Mouse (Mus musculus) lung, embryonic 16.5 days (tissue): ENCODE results near the gene Sntb2. TPM values are rescaled to one million over a fixed set of nuclear protein-coding genes. Genes with fewer than 3 reads are reported as not detected.
"Not testable (repeated sequence)": the region's sequence is repeated elsewhere in the genome, so short reads cannot be mapped to it uniquely, and the experiment has no call there.

Experiments
- ATAC-seq: fragments of 200-750 bp; cut with Nextera tagmentation; 2 replicates; pipeline ENCODE4 v1.8.0; 2017; ENCODE audit warnings: low read depth, mild to moderate bottlenecking, moderate library complexity
- H3K27ac ChIP-seq: fragments of 300-500 bp; sonication (generic); 2 replicates; pipeline ENCODE4 v1.5.1; 2014; ENCODE audit warnings: mild to moderate bottlenecking, control low read depth, low read length
- H3K27me3 ChIP-seq: fragments of 300-500 bp; sonication (generic); 2 replicates; pipeline ENCODE4 v1.6.1; 2014; ENCODE audit warnings: low read depth, low read length, mixed read lengths; ENCODE audit not compliant: control insufficient read depth, insufficient read depth
- H3K36me3 ChIP-seq: fragments of 300-500 bp; sonication (generic); 2 replicates; pipeline ENCODE4 v1.6.1; 2014; ENCODE audit warnings: low read length; ENCODE audit not compliant: control insufficient read depth, insufficient read depth
- H3K4me1 ChIP-seq: fragments of 300-500 bp; sonication (generic); replicated peaks from 2 replicates; pipeline ENCODE4 v1.6.1; 2014; ENCODE audit warnings: low read length, mixed read lengths; ENCODE audit not compliant: control insufficient read depth, insufficient read depth
- H3K4me2 ChIP-seq: fragments of 300-500 bp; sonication (generic); 2 replicates; pipeline ENCODE4 v1.6.1; 2014; ENCODE audit warnings: low read depth, low read length, control low read depth
- H3K4me3 ChIP-seq: fragments of 300-500 bp; sonication (generic); 2 replicates; pipeline ENCODE4 v1.5.1; 2014; ENCODE audit warnings: mild to moderate bottlenecking, low read length, control low read depth
- H3K9ac ChIP-seq: fragments of 300-500 bp; sonication (generic); 2 replicates; pipeline ENCODE4 v1.6.1; 2014; ENCODE audit warnings: low read length, control low read depth
- H3K9me3 ChIP-seq: fragments of 300-500 bp; sonication (generic); 2 replicates; pipeline ENCODE4 v1.6.1; 2016; ENCODE audit warnings: low read length; ENCODE audit not compliant: control insufficient read depth
- WGBS: fragments of 180-500 bp; shearing (Covaris S2); extraction: QIAGEN DNeasy Blood & Tissue Kit; methylation state at CpG from one replicate; pipeline ENCODE4 v1.1.7; 2014; 5-methylcytosine and 5-hydroxymethylcytosine counted together
- polyA plus RNA-seq: library from polyadenylated mRNA; unstranded; fragments of >200 nt; fragmentation: Nextera tagmentation; extraction: Ambion mirVana; gene quantifications from 2 replicates; pipeline ENCODE4 v1.2.1, GENCODE M21; 2015

Sntb2 gene
- polyA plus RNA-seq, 1 experiment from 2014 or later = 15.7 TPM

DNA sequence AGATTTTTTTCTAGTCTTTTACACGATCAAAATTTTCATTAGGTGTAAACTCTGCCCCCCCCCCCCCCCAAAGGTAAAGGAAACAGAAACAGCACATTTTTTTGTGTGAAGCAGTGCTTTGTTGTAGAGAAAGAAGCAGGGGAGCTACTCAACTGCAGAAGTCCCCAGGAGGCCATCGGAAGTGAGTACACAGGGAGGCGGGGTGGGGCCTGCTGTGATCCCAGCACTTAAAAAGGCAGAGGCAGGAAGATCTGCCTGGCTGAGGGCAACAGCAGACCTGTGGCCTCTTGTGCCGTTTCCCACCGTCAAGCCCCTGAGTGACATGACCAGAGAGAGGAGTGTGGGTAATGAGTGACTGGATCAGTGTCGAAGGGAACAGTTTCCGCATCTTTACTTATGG, 39.2 kb downstream of the Sntb2 start:
- Histone ChIP-seq H3K27me3 (no peaks in the 10 kb centered on the region), H3K4me1 (peaks cover 21% of the 10 kb centered on the region), H3K4me3 (no peak overlapping the region), H3K27ac (no peak overlapping the region), H3K9me3 (no peaks in the 10 kb centered on the region), H3K4me2 (no peak overlapping the region), H3K9ac (no peak overlapping the region), H3K36me3 (no peaks in the 10 kb centered on the region)
- no peak for ATAC-seq
- 69% methylated on average over 7 of the region's 7 CpGs for WGBS

DNA sequence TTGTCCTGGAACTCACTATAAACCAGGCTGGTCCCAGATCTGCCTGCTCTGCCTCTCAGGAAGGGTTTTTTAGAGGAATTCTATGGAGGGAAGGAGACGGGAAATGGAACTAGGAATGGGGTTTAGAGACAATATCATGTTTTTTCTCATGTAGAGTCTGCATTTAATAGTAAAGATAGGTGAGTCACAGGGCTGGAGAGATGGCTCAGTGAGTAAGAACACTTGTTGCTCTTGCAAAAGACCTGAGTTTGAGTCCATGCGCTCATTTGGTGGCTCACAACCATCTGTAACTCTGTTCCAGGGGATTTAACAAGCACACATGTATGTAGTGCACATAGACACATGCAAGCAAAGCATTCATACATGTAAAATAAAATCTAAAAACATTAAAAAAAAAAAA, 40.2 kb downstream of the Sntb2 start:
- no peak for ATAC-seq
- 87% methylated on average over 2 of the region's 2 CpGs for WGBS

DNA sequence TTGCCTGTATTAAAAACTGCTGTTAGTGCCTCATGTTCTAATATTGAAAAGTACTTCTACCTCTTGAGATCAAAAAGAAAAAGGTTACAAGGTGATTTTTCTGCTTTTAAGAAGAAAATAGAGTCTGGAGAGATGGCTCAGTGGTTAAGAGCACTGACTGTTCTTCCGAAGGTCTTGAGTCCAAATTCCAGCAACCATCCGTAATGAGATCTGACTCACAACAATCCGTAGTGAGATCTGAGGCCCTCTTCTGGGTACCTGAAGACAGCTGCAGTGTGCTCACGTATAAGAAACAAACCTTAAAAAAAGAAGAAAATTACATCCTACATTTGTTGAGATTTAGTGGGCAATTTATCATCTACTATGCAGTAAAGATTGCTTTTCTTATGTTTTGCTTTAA, 40.9 kb downstream of the Sntb2 start:
- H3K27me3 ChIP-seq = no peaks in the 10 kb centered on the region
- 59% methylated on average over 4 of the region's 4 CpGs for WGBS
- H3K4me1 ChIP-seq = peaks cover 16% of the 10 kb centered on the region
- no peak overlapping the region for H3K4me2 ChIP-seq
- no peaks in the 10 kb centered on the region for H3K9me3 ChIP-seq
- H3K27ac ChIP-seq = no peak overlapping the region
- no peak for ATAC-seq
- no peak overlapping the region for H3K4me3 ChIP-seq
- no peaks in the 10 kb centered on the region for H3K36me3 ChIP-seq
- H3K9ac ChIP-seq = no peak overlapping the region

More for the DNA sequence above, 40.2 kb downstream of the Sntb2 start:
- H3K4me3 ChIP-seq = no peak overlapping the region
- no peak overlapping the region for H3K27ac ChIP-seq
- H3K4me1 ChIP-seq = peaks cover 16% of the 10 kb centered on the region
- H3K4me2 ChIP-seq = no peak overlapping the region
- H3K36me3 ChIP-seq = no peaks in the 10 kb centered on the region
- no peaks in the 10 kb centered on the region for H3K27me3 ChIP-seq
- no peak overlapping the region for H3K9ac ChIP-seq
- H3K9me3 ChIP-seq = no peaks in the 10 kb centered on the region

DNA sequence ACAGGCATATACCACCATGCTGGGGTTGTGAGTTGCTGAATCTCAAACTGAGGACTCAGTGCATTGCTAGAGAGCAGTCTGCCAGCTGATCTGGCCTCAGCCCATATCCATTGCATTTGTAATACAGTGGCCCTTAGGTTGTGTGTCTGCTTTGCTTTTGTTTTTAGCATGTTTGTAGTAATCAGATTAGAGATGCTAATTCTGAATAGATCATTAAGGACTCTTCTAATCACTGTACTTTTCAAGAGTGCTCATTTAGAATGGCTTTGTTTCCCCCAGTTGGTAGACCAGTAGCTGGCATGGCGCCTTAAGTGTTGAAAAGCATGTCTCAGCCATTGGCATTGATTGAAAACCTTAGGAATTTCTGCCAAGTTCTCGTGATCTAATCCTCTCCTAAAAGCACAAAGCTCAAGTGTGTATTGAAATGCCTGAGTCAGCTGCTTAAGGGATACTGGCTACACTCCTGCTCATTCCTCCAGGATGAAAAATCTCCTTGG, 43.3 kb downstream of the Sntb2 start:
- no peak overlapping the region for H3K27ac ChIP-seq
- no peak overlapping the region for H3K4me2 ChIP-seq
- no peak overlapping the region for H3K4me3 ChIP-seq
- no peak overlapping the region for H3K9ac ChIP-seq
- H3K9me3 ChIP-seq = no peaks in the 10 kb centered on the region
- no peaks in the 10 kb centered on the region for H3K27me3 ChIP-seq
- WGBS = 15% methylated on average over 2 of the region's 2 CpGs
- 0 out of 2 replicates have a peak, but pooled peaks cover 6% of the 10 kb centered on the region for H3K36me3 ChIP-seq
- H3K4me1 ChIP-seq = peaks cover 16% of the 10 kb centered on the region
- ATAC-seq = peak; percentile 81

DNA sequence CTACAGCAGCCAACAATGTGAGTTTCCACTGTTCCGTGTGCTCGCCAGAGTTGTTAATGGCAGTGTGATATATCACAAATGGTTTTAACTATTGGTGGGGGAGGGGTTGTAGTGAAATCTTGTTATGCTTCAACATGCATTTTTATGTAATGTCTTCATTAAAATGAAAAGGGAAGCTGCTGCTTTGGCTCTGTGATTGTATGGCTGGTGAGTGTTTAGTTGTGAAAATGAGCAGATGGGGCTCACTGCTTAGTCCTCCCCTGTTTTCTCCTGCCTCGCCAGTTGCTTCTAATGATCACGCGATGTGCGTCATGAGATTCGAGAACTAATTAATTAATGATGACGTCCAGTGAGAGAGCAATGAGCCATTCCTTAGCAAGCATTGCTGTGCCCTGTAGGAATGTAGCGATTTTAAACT, 49.9 kb downstream of the Sntb2 start:
- WGBS = 76% methylated on average over 9 of the region's 9 CpGs

DNA sequence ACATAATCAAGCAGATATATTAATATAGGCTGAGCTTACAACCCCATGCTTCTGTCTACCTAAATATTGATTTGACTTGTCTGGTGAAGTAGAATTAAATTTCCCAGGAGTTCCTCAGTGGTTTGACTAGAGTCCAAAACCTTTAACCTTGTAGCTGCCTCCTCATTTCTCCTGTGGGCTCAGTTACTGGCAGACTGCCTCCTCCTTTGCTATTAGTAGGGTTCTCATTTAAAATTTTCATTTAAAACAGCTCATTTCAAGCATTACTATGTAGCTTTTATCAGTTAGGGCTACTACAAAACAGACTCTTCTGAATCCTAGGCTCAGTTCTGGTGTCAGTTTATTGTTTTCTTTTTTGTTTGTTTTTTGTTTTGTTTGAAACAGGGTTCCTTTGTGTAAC, 50.4 kb downstream of the Sntb2 start:
- Histone ChIP-seq H3K36me3 (0 out of 2 replicates have a peak, but pooled peaks cover 6% of the 10 kb centered on the region), H3K4me2 (no peak overlapping the region)

More for the DNA sequence above, 49.9 kb downstream of the Sntb2 start:
- Histone ChIP-seq H3K9ac (no peak overlapping the region), H3K4me2 (no peak overlapping the region), H3K27me3 (no peaks in the 10 kb centered on the region), H3K36me3 (0 out of 2 replicates have a peak, but pooled peaks cover 6% of the 10 kb centered on the region), H3K4me3 (no peak overlapping the region), H3K27ac (no peak overlapping the region), H3K9me3 (no peaks in the 10 kb centered on the region), H3K4me1 (no peaks in the 10 kb centered on the region)
- ATAC-seq = no peak

DNA sequence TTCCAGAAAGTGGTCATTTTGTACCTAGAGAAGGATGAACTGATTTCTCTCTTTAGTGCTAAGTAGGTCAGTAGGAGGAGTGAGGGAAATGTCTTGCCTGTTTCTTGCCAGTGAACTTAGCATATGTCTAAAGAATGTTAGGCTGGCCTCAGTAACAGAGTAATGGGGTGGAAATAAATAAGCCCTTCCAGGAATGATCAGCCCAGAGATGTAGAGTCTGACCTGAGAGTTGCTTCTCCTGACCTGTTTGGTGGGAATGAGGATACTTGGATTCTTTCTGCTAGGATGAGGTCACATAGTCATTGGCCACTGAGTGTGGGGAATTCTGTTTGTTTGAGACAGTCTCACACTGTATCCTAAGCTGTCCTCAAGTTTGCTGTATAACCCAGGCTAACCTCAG, 52.0 kb downstream of the Sntb2 start:
- no peak overlapping the region for H3K9ac ChIP-seq
- H3K4me1 ChIP-seq = no peaks in the 10 kb centered on the region
- H3K36me3 ChIP-seq = peaks cover 4% of the 10 kb centered on the region; the same call in 1 of the 2 replicates
- no peaks in the 10 kb centered on the region for H3K9me3 ChIP-seq
- H3K27me3 ChIP-seq = no peaks in the 10 kb centered on the region
- H3K4me3 ChIP-seq = no peak overlapping the region
- H3K4me2 ChIP-seq = no peak overlapping the region
- no peak for ATAC-seq
- H3K27ac ChIP-seq = no peak overlapping the region

More for the DNA sequence above, 50.4 kb downstream of the Sntb2 start:
- Histone ChIP-seq H3K9ac (no peak overlapping the region), H3K27me3 (no peaks in the 10 kb centered on the region), H3K9me3 (no peaks in the 10 kb centered on the region), H3K4me3 (no peak overlapping the region), H3K4me1 (no peaks in the 10 kb centered on the region), H3K27ac (no peak overlapping the region)
- no peak for ATAC-seq

DNA sequence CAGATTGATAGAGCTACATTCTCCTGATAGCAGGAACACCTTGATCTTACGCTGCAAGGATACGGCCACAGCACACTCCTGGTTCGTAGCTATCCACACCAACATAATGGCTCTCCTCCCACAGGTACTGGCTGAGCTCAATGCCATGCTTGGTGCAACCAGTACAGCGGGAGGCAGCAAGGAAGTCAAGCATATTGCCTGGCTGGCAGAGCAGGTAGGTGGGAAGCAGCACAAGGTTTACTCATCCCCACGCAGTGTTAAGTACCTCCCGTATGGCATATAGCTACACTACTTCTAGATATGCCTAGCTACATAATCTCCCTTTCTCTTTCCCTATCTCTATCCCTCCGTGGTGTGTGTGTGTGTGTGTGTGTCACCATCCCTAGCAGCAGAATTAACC, 55.8 kb downstream of the Sntb2 start:
- H3K9me3 ChIP-seq = no peaks in the 10 kb centered on the region
- no peaks in the 10 kb centered on the region for H3K4me1 ChIP-seq
- peaks cover 10% of the 10 kb centered on the region for H3K36me3 ChIP-seq
- H3K27me3 ChIP-seq = no peaks in the 10 kb centered on the region
- WGBS = 93% methylated on average over 7 of the region's 7 CpGs
- H3K9ac ChIP-seq = no peak overlapping the region
- H3K4me3 ChIP-seq = no peak overlapping the region
- H3K4me2 ChIP-seq = no peak overlapping the region
- no peak overlapping the region for H3K27ac ChIP-seq
- ATAC-seq = no peak

DNA sequence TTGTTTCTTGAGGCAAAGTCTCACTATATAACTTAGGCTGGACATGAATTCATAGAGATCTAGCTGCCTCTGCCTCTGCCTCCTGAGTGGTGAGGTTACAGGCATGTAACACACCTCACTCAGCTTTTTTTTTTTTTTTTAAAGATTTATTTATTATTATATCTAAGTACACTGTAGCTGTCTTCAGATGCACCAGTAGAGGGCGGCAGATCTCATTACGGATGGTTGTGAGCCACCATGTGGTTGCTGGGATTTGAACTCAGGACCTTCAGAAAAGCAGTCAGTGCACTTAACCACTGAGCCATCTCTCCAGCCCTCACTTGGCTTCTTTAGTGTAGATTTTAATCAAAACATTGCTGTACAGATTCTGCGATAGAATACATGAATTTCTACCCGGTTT, 60.8 kb downstream of the Sntb2 start:
- H3K4me1 ChIP-seq, H3K4me3 ChIP-seq, H3K27ac ChIP-seq, H3K9ac ChIP-seq, H3K9me3 ChIP-seq, ATAC-seq, H3K27me3 ChIP-seq, H3K36me3 ChIP-seq, H3K4me2 ChIP-seq: not testable (repeated sequence)
- WGBS = 82% methylated on average over 4 of the region's 4 CpGs

DNA sequence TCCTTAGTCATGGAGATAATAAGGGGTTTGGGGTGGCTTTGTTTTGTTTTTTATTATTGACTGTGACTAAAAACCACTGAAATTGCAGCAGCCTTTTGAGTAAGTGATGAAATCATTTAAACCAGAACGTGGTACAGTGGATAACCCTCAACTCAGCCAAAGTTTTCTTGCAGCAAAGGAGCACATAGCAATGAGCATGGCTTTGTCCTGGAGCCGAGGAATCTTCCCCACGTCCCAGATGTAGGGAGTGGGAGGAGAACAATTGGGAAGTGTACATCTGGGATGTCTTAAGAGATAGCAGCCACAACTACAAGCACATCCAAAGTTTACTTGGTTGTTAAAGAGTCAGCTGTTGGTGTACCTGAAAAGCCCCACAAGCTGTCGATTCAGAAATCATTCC, 61.9 kb downstream of the Sntb2 start:
- Histone ChIP-seq H3K4me2 (no peak overlapping the region), H3K36me3 (peaks cover 7% of the 10 kb centered on the region), H3K27me3 (no peaks in the 10 kb centered on the region), H3K9ac (no peak overlapping the region), H3K9me3 (no peaks in the 10 kb centered on the region), H3K4me1 (peaks cover 3% of the 10 kb centered on the region; the same call in 1 of the 2 replicates), H3K4me3 (no peak overlapping the region), H3K27ac (no peak overlapping the region)
- no peak for ATAC-seq
- WGBS = 83% methylated on average over 4 of the region's 4 CpGs
